Mouse (Mus musculus): ENCODE measurements around the gene Olfr68.
"Not testable (repeated sequence)": the region's sequence is repeated elsewhere in the genome, so short reads cannot be mapped to it uniquely, and the experiment has no call there.

Gene Olfr68

DNA sequence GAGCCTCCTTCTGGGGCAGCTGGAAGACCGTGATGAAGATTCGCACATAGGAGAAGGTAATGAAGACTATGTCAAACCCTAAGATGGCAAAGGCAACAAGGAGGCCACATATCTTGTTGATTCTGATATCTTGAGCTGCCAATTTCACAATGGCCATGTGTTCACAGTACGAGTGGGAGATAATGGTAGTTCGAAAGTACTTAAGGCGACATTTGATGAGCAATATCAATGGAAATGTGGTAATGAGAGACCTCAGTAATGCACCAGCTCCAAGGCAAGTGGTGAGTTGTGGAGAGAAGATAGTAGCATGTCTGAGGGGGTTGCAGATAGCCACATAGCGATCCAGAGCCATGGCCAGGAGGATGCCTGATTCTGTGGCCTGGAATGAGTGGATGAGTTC lies 11.8 kb downstream of the Olfr68 start:
- not testable (repeated sequence) for DNase-seq (ENCODE audit: low spot score in 2 of 2)

- DNase-seq (ENCODE audit: low spot score in 2 of 2): not testable (repeated sequence)
Observed at GRCm38 (mm10) chr7:103762212-103762611, 17.3 kb downstream of the Olfr68 start.

GRCm38 (mm10) chr7:103757233-103757632 lies 22.3 kb downstream of the Olfr68 start, which contains the start of gene Olfr630:
Gene Olfr630 (minus strand): TSS chr7:103757333.
- no peak for DNase-seq (ENCODE audit: low spot score in 2 of 2)

DNA sequence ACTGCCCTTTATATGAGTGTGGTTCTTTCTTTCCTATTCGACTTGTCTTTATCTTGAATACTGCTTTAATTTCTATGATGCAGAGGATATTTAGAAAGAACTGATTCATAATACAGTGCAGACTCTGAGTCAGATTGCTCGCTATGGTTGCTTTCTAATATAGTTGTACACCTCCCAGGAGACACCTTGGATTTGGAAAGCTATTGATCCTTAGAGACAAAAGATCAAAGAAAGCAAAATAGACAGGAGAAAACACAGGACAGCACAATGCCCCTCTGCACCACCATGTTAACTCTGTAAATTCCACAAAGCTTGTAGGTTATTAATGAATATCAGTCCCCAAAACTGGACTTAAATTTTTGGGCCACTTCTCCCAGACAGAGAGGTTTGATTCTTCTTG lies 34.7 kb downstream of the Olfr68 start, which contains the start of gene Olfr629:
Olfr629 (minus strand) TSS at position 101 of the 400 bp plus-strand sequence.
- no peak for DNase-seq (ENCODE audit: low spot score in 2 of 2)

DNA sequence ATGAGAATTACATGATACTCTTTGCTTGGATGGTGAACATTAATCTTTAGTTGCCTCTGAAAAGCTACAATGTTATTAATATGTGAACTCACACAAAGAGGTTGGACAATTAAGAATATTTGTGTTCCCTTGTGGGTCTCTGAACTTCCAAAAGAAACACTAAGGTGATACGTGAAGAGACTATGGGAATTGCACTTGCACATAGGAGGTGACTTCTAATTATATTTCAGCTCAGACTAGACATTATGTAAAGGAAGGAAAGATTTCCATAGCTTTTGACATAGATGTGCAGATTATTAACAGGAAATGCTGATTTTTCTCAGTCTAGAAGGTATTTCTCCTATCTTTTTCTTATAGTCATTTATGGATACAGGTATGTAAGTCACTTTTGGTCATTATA lies 49.4 kb downstream of the Olfr68 start, which contains the start of gene Olfr628:
Olfr628 (plus strand) TSS at position 301 of the 400 bp plus-strand sequence.
- DNase-seq (ENCODE audit: low spot score in 2 of 2): no peak
